Mouse (Mus musculus): Measurements from ENCODE around the gene Cnksr1. TPM values are rescaled to one million over a fixed set of nuclear protein-coding genes. Genes with fewer than 3 reads are reported as not detected.
A peak's percentile ranks its signal among the peaks of the same experiment; 100 is the strongest.

Gene Cnksr1
- polyA plus RNA-seq, 1 experiment: 0.29 TPM

- H3K27me3 ChIP-seq (ENCODE audit: control insufficient read depth, insufficient read depth, insufficient read length): peaks cover 73% of the 10 kb centered on the region
- TF ChIP-seq MYOD1 (IDR thresholded peaks at IDR 0.05; ENCODE audit: control insufficient read depth in 1 of 3, insufficient read length in 2 of 3, low read depth in 2 of 3): no peak
- no peak for TF ChIP-seq MAX (IDR thresholded peaks at IDR 0.05; ENCODE audit: low read depth)
- no peak for TF ChIP-seq CEBPB (IDR thresholded peaks at IDR 0.05; ENCODE audit: insufficient read depth, poor library complexity, severe bottlenecking)
- no peak for TF ChIP-seq SRF (IDR thresholded peaks at IDR 0.05; ENCODE audit: control insufficient read depth, insufficient read length, low read depth)
- H3K4me2 ChIP-seq (ENCODE audit: low read depth): peak overlapping the region; percentile 34
- no peak overlapping the region for H3K4me3 ChIP-seq
- H3ac ChIP-seq (ENCODE audit: control insufficient read depth, insufficient read length): no peak overlapping the region
- no peaks in the 10 kb centered on the region for H3K79me2 ChIP-seq (ENCODE audit: control insufficient read depth, insufficient read depth)
- H3K36me3 ChIP-seq (ENCODE audit: control insufficient read depth, insufficient read depth): no peaks in the 10 kb centered on the region
Measured at GRCm38 (mm10) chr4:134250116-134250929, 12.1 kb upstream of the Cnksr1 start.

DNA sequence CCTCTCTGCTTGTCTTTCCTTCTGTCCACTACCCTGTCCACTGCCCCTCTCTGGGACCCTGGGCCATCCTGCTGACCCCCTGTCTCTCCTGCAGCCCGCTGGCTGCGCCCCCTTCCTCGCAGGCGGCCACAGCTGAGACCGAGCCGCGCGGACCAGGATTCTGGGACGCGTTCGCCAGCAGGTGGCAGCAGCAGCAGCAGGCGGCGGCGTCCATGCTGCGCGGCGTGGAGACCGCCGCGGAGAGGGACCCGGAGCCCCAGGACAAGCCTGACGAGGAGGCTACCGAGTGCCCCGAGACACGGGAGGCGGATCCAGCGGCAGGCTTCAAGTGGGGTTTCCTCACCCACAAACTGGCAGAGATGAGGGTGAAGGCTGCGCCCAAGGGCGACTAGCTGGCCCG is 11.5 kb upstream of the Cnksr1 start:
- H3ac ChIP-seq (ENCODE audit: control insufficient read depth, insufficient read length): no peak overlapping the region
- TF ChIP-seq POLR2AphosphoS2 (IDR thresholded peaks at IDR 0.05; ENCODE audit: insufficient read length, low read depth): no peak
- no peak for TF ChIP-seq TCF3 (IDR thresholded peaks at IDR 0.05; ENCODE audit: insufficient read length, low read depth)
- no peak for TF ChIP-seq MYOG (IDR thresholded peaks at IDR 0.05; ENCODE audit: control insufficient read depth in 1 of 3, insufficient read depth in 1 of 3, insufficient read length in 2 of 3, low read depth in 2 of 3)
- TF ChIP-seq SRF (IDR thresholded peaks at IDR 0.05; ENCODE audit: control insufficient read depth, insufficient read length, low read depth): no peak
- TF ChIP-seq USF1 (IDR thresholded peaks at IDR 0.05; ENCODE audit: low read depth): no peak
- peak overlapping the region; percentile 34 for H3K4me2 ChIP-seq (ENCODE audit: low read depth)
- no peaks in the 10 kb centered on the region for H3K36me3 ChIP-seq (ENCODE audit: control insufficient read depth, insufficient read depth)
- H3K4me3 ChIP-seq: no peak overlapping the region
- H3K27me3 ChIP-seq (ENCODE audit: control insufficient read depth, insufficient read depth, insufficient read length): peaks cover 68% of the 10 kb centered on the region
- no peaks in the 10 kb centered on the region for H3K79me2 ChIP-seq (ENCODE audit: control insufficient read depth, insufficient read depth)

GRCm38 (mm10) chr4:134246719-134247258 is 8.6 kb upstream of the Cnksr1 start, which contains the start of gene Gm30191:
Gene Gm30191 (plus strand): TSS chr4:134246935.
- H3K27me3 ChIP-seq (ENCODE audit: control insufficient read depth, insufficient read depth, insufficient read length): peaks cover 40% of the 10 kb centered on the region
- H3ac ChIP-seq (ENCODE audit: control insufficient read depth, insufficient read length): peak within 1 kb of the TSS; percentile 34
- H3K36me3 ChIP-seq (ENCODE audit: control insufficient read depth, insufficient read depth): no peaks in the 10 kb centered on the region
- TF ChIP-seq E2F4 (IDR thresholded peaks at IDR 0.05; ENCODE audit: insufficient read depth) (no peak), MYOG (IDR thresholded peaks at IDR 0.05; ENCODE audit: control insufficient read depth in 1 of 3, insufficient read depth in 1 of 3, insufficient read length in 2 of 3, low read depth in 2 of 3) (no peak), REST (IDR thresholded peaks at IDR 0.05; ENCODE audit: insufficient read depth, insufficient read length) (no peak), MAX (IDR thresholded peaks at IDR 0.05; ENCODE audit: low read depth) (no peak), TCF12 (IDR thresholded peaks at IDR 0.05; ENCODE audit: insufficient read depth, poor library complexity, severe bottlenecking) (no peak), USF1 (IDR thresholded peaks at IDR 0.05; ENCODE audit: low read depth) (no peak), TCF3 (IDR thresholded peaks at IDR 0.05; ENCODE audit: insufficient read length, low read depth) (no peak), POLR2A (IDR thresholded peaks at IDR 0.05; ENCODE audit: insufficient read length, low read depth) (no peak), SRF (IDR thresholded peaks at IDR 0.05; ENCODE audit: control insufficient read depth, insufficient read length, low read depth) (no peak), POLR2AphosphoS2 (IDR thresholded peaks at IDR 0.05; ENCODE audit: insufficient read length, low read depth) (no peak), MYOD1 (IDR thresholded peaks at IDR 0.05; ENCODE audit: control insufficient read depth in 1 of 3, insufficient read length in 2 of 3, low read depth in 2 of 3) (no peak), CEBPB (IDR thresholded peaks at IDR 0.05; ENCODE audit: insufficient read depth, poor library complexity, severe bottlenecking) (no peak)
- H3K4me2 ChIP-seq (ENCODE audit: low read depth): peak within 1 kb of the TSS; percentile 93
- H3K4me3 ChIP-seq: peak within 1 kb of the TSS; percentile 44
- H3K79me2 ChIP-seq (ENCODE audit: control insufficient read depth, insufficient read depth): no peaks in the 10 kb centered on the region

DNA sequence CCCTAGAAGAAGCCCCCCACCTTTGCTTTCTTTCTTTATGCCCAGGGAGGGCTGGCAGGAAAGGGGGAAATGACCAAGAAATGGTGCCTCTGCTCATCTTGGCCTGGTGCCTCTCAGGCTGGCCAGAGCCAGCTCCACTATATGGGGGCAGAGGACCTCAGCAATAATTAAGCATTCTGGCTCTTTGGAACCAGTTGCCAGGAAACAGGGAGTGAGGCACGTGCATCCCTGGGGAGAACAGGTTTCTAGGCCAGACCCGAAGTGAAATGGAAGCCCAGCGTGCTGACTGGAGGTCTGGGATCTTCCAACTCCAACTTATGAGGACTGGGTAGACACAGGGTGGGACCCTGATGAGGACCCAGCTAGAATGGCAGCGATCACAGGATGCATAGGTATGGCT is 8.1 kb upstream of the Cnksr1 start:
- no peak overlapping the region for H3ac ChIP-seq (ENCODE audit: control insufficient read depth, insufficient read length)
- H3K27me3 ChIP-seq (ENCODE audit: control insufficient read depth, insufficient read depth, insufficient read length): peaks cover 34% of the 10 kb centered on the region
- no peaks in the 10 kb centered on the region for H3K79me2 ChIP-seq (ENCODE audit: control insufficient read depth, insufficient read depth)
- H3K36me3 ChIP-seq (ENCODE audit: control insufficient read depth, insufficient read depth): no peaks in the 10 kb centered on the region
- no peak overlapping the region for H3K4me2 ChIP-seq (ENCODE audit: low read depth)
- TF ChIP-seq MYOD1 (IDR thresholded peaks at IDR 0.05; ENCODE audit: control insufficient read depth in 1 of 3, insufficient read length in 2 of 3, low read depth in 2 of 3) (no peak), POLR2A (IDR thresholded peaks at IDR 0.05; ENCODE audit: insufficient read length, low read depth) (no peak), TCF3 (IDR thresholded peaks at IDR 0.05; ENCODE audit: insufficient read length, low read depth) (no peak), MYOG (IDR thresholded peaks at IDR 0.05; ENCODE audit: control insufficient read depth in 1 of 3, insufficient read depth in 1 of 3, insufficient read length in 2 of 3, low read depth in 2 of 3) (no peak), SRF (IDR thresholded peaks at IDR 0.05; ENCODE audit: control insufficient read depth, insufficient read length, low read depth) (no peak), TCF12 (IDR thresholded peaks at IDR 0.05; ENCODE audit: insufficient read depth, poor library complexity, severe bottlenecking) (no peak), CEBPB (IDR thresholded peaks at IDR 0.05; ENCODE audit: insufficient read depth, poor library complexity, severe bottlenecking) (no peak), E2F4 (IDR thresholded peaks at IDR 0.05; ENCODE audit: insufficient read depth) (no peak), MAX (IDR thresholded peaks at IDR 0.05; ENCODE audit: low read depth) (no peak), REST (IDR thresholded peaks at IDR 0.05; ENCODE audit: insufficient read depth, insufficient read length) (no peak), POLR2AphosphoS2 (IDR thresholded peaks at IDR 0.05; ENCODE audit: insufficient read length, low read depth) (no peak), USF1 (IDR thresholded peaks at IDR 0.05; ENCODE audit: low read depth) (no peak)
- H3K4me3 ChIP-seq: no peak overlapping the region
